Mouse (Mus musculus) liver, embryonic 15.5 days (tissue): Measurements from ENCODE around the gene Spred1. TPM values are rescaled to one million over a fixed set of nuclear protein-coding genes. Genes with fewer than 3 reads are reported as not detected.

Experiments used
- ATAC-seq: fragments of 200-750 bp; cut with Nextera tagmentation; 2 replicates; pipeline ENCODE4 v1.8.0; 2017; ENCODE audit warnings: moderate number of reproducible peaks, mild to moderate bottlenecking, moderate library complexity; ENCODE audit not compliant: insufficient read depth
- H3K27ac ChIP-seq: fragments of 300-500 bp; sonication (generic); replicated peaks from 2 replicates; pipeline ENCODE4 v1.5.1; 2015; ENCODE audit warnings: mild to moderate bottlenecking, inconsistent platforms
- H3K27me3 ChIP-seq: fragments of 300-500 bp; sonication (generic); 2 replicates; pipeline ENCODE4 v1.6.1; 2015; ENCODE audit warnings: mild to moderate bottlenecking, inconsistent platforms
- H3K36me3 ChIP-seq: fragments of 300-500 bp; sonication (generic); replicated peaks from 2 replicates; pipeline ENCODE4 v1.6.1; 2015; ENCODE audit warnings: moderate library complexity, mild to moderate bottlenecking, inconsistent platforms
- H3K4me1 ChIP-seq: fragments of 300-500 bp; sonication (generic); replicated peaks from 2 replicates; pipeline ENCODE4 v1.6.1; 2015; ENCODE audit warnings: inconsistent platforms
- H3K4me2 ChIP-seq: fragments of 300-500 bp; sonication (generic); 2 replicates; pipeline ENCODE4 v1.6.1; 2015; ENCODE audit warnings: moderate library complexity, mild to moderate bottlenecking, inconsistent platforms
- H3K4me3 ChIP-seq: fragments of 300-500 bp; sonication (generic); replicated peaks from 2 replicates; pipeline ENCODE4 v1.5.1; 2015; ENCODE audit warnings: mild to moderate bottlenecking, inconsistent platforms
- H3K9ac ChIP-seq: fragments of 300-500 bp; sonication (generic); 2 replicates; pipeline ENCODE4 v1.6.1; 2015; ENCODE audit warnings: moderate library complexity, mild to moderate bottlenecking, inconsistent platforms
- H3K9me3 ChIP-seq: fragments of 300-500 bp; sonication (generic); replicated peaks from 2 replicates; pipeline ENCODE4 v1.6.1; 2016; ENCODE audit warnings: inconsistent platforms
- WGBS: fragments of 180-500 bp; shearing (Covaris S2); methylation state at CpG from one replicate; pipeline ENCODE4 v1.1.7; 2015; ENCODE audit warnings: mixed read lengths; ENCODE audit not compliant: insufficient replicate concordance; 5-methylcytosine and 5-hydroxymethylcytosine counted together
- polyA plus RNA-seq: library from polyadenylated mRNA; unstranded; fragments of >200 nt; fragmentation: Nextera tagmentation; extraction: Ambion mirVana; gene quantifications from 2 replicates; pipeline ENCODE4 v1.2.1, GENCODE M21; 2015

The Spred1 gene
- polyA plus RNA-seq, 1 experiment from 2014 or later = 2.2 TPM

- ATAC-seq = no peak
- 55% methylated on average over 4 of the region's 4 CpGs for WGBS
Observed at GRCm38 (mm10) chr2:117185587-117185986, 64.4 kb downstream of the Spred1 start.

GRCm38 (mm10) chr2:117190915-117191314 is 69.7 kb downstream of the Spred1 start:
- Histone ChIP-seq H3K4me1 (no peaks in the 10 kb centered on the region), H3K27ac (no peak overlapping the region), H3K4me3 (no peak overlapping the region), H3K9me3 (no peaks in the 10 kb centered on the region), H3K9ac (no peak overlapping the region), H3K36me3 (no peaks in the 10 kb centered on the region), H3K4me2 (no peak overlapping the region), H3K27me3 (no peaks in the 10 kb centered on the region)
- ATAC-seq = no peak

More at GRCm38 (mm10) chr2:117185587-117185986, 64.4 kb downstream of the Spred1 start:
- Histone ChIP-seq H3K4me1 (no peaks in the 10 kb centered on the region), H3K36me3 (no peaks in the 10 kb centered on the region), H3K4me3 (no peak overlapping the region), H3K9ac (no peak overlapping the region), H3K9me3 (no peaks in the 10 kb centered on the region), H3K4me2 (no peak overlapping the region), H3K27me3 (no peaks in the 10 kb centered on the region), H3K27ac (no peak overlapping the region)

DNA sequence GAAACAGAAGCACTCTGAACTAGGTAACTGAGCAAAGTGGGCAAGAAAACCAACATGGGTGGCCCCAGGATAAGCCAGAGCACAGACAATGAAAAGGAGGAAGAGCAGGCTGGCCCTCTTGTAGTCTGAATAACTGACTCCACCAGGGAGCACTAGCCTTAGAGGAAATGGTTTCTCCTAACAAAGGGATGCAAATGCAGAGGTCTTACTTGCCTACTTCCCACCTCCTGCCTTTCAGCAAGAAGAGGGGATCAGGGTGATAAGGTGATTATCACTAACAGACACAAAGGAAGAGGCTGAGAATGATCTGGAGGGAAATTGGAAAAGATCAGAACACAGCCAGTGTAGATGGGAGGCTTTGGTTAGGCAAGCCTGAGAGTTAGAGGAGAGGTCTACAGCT is 73.1 kb downstream of the Spred1 start:
- no peak overlapping the region for H3K4me2 ChIP-seq
- H3K27ac ChIP-seq = no peak overlapping the region
- ATAC-seq = no peak
- no peaks in the 10 kb centered on the region for H3K4me1 ChIP-seq
- no peak overlapping the region for H3K4me3 ChIP-seq
- H3K9ac ChIP-seq = no peak overlapping the region
- no peaks in the 10 kb centered on the region for H3K9me3 ChIP-seq
- H3K27me3 ChIP-seq = no peaks in the 10 kb centered on the region
- H3K36me3 ChIP-seq = no peaks in the 10 kb centered on the region

DNA sequence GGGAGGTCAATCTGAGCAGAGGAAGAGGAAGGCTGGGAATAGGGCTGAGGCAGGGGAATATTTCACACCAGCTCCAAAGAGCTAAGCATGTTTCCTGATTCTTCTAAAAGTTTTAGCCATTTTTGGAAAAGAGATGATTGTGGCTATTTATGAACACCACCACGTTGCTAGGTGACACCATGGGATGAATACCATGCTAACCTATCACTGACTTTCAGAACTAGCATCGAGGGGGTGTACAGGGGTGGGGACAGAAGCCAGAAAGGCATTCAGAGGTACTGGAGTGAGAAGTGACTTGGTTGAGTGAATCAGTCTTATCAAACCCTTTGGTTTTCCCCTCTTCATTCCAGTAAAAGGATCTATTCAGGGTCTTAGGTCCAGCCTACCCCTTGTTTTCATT is 74.0 kb downstream of the Spred1 start:
- no peaks in the 10 kb centered on the region for H3K4me1 ChIP-seq

GRCm38 (mm10) chr2:117195578-117195977 is 74.4 kb downstream of the Spred1 start:
- H3K27me3 ChIP-seq = no peaks in the 10 kb centered on the region
- no peak for ATAC-seq

More for the DNA sequence above, 74.0 kb downstream of the Spred1 start:
- Histone ChIP-seq H3K4me2 (no peak overlapping the region), H3K27me3 (no peaks in the 10 kb centered on the region), H3K4me3 (no peak overlapping the region), H3K27ac (no peak overlapping the region), H3K36me3 (no peaks in the 10 kb centered on the region), H3K9me3 (no peaks in the 10 kb centered on the region), H3K9ac (no peak overlapping the region)
- WGBS = 19% methylated on average over 2 of the region's 2 CpGs
- no peak for ATAC-seq

GRCm38 (mm10) chr2:117200869-117201338 is 79.7 kb downstream of the Spred1 start:
- 57% methylated on average over 9 of the region's 9 CpGs for WGBS
- Histone ChIP-seq H3K27ac (no peak overlapping the region), H3K9me3 (no peaks in the 10 kb centered on the region), H3K4me2 (no peak overlapping the region), H3K27me3 (no peaks in the 10 kb centered on the region), H3K4me3 (no peak overlapping the region), H3K4me1 (no peaks in the 10 kb centered on the region), H3K9ac (no peak overlapping the region), H3K36me3 (no peaks in the 10 kb centered on the region)
- ATAC-seq = no peak

More at GRCm38 (mm10) chr2:117195578-117195977, 74.4 kb downstream of the Spred1 start:
- H3K9ac ChIP-seq = no peak overlapping the region
- H3K4me2 ChIP-seq = no peak overlapping the region
- no peak overlapping the region for H3K27ac ChIP-seq
- WGBS = 24% methylated on average over 7 of the region's 7 CpGs
- no peaks in the 10 kb centered on the region for H3K4me1 ChIP-seq
- H3K36me3 ChIP-seq = no peaks in the 10 kb centered on the region
- H3K4me3 ChIP-seq = no peak overlapping the region
- no peaks in the 10 kb centered on the region for H3K9me3 ChIP-seq

- Histone ChIP-seq H3K4me1 (no peaks in the 10 kb centered on the region), H3K4me2 (no peak overlapping the region), H3K27ac (no peak overlapping the region), H3K9me3 (no peaks in the 10 kb centered on the region), H3K36me3 (no peaks in the 10 kb centered on the region), H3K4me3 (no peak overlapping the region), H3K9ac (no peak overlapping the region), H3K27me3 (no peaks in the 10 kb centered on the region)
- 50% methylated on average over 5 of the region's 5 CpGs for WGBS
- ATAC-seq = no peak
Observed at GRCm38 (mm10) chr2:117203350-117203749, 82.2 kb downstream of the Spred1 start.

- ATAC-seq = no peak
- Histone ChIP-seq H3K9me3 (no peaks in the 10 kb centered on the region), H3K27ac (no peak overlapping the region), H3K36me3 (no peaks in the 10 kb centered on the region), H3K4me2 (no peak overlapping the region), H3K9ac (no peak overlapping the region), H3K27me3 (no peaks in the 10 kb centered on the region), H3K4me3 (no peak overlapping the region), H3K4me1 (no peaks in the 10 kb centered on the region)
- WGBS = 31% methylated on average over 3 of the region's 3 CpGs
Observed at GRCm38 (mm10) chr2:117204534-117204933, 83.4 kb downstream of the Spred1 start.

GRCm38 (mm10) chr2:117205066-117205465 is 83.9 kb downstream of the Spred1 start:
- no peaks in the 10 kb centered on the region for H3K27me3 ChIP-seq
- no peaks in the 10 kb centered on the region for H3K9me3 ChIP-seq
- no peak for ATAC-seq
- no peaks in the 10 kb centered on the region for H3K4me1 ChIP-seq
- H3K4me3 ChIP-seq = no peak overlapping the region
- WGBS = 80% methylated on average over 6 of the region's 6 CpGs
- no peak overlapping the region for H3K9ac ChIP-seq
- H3K4me2 ChIP-seq = no peak overlapping the region
- no peaks in the 10 kb centered on the region for H3K36me3 ChIP-seq
- no peak overlapping the region for H3K27ac ChIP-seq

- Histone ChIP-seq H3K9ac (no peak overlapping the region), H3K9me3 (no peaks in the 10 kb centered on the region), H3K4me2 (peak overlapping the region; percentile 42), H3K4me1 (no peaks in the 10 kb centered on the region), H3K4me3 (no peak overlapping the region), H3K27ac (no peak overlapping the region), H3K36me3 (no peaks in the 10 kb centered on the region), H3K27me3 (no peaks in the 10 kb centered on the region)
- WGBS = 20% methylated on average over 6 of the region's 6 CpGs
- peak; percentile 66; the same call in 1 of the 2 replicates for ATAC-seq
Observed at GRCm38 (mm10) chr2:117210416-117211085, 89.4 kb downstream of the Spred1 start.

DNA sequence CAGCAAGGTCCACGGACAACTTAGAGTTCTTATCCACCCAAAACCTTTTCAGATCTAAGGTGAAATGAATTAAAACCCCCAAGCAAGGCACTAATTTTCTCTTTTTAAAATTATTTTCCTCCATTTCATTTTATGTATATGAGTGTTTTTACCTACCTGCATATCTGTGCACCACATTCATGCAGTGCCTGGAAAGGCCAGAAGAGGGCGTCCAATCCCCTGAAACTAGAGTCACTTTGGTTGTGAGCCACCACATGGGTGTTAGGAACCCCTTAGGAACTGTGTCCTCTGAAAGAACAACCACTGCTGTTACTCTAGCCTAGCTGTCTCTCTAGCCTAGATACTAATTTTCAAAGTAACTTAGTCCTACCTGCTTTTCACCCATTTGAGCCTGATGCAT is 95.0 kb downstream of the Spred1 start:
- WGBS = 32% methylated on average over 2 of the region's 2 CpGs
- no peaks in the 10 kb centered on the region for H3K4me1 ChIP-seq
- H3K4me3 ChIP-seq = no peak overlapping the region
- no peaks in the 10 kb centered on the region for H3K9me3 ChIP-seq
- no peak overlapping the region for H3K27ac ChIP-seq
- no peak overlapping the region for H3K4me2 ChIP-seq
- ATAC-seq = no peak
- no peaks in the 10 kb centered on the region for H3K27me3 ChIP-seq
- no peaks in the 10 kb centered on the region for H3K36me3 ChIP-seq
- H3K9ac ChIP-seq = no peak overlapping the region

DNA sequence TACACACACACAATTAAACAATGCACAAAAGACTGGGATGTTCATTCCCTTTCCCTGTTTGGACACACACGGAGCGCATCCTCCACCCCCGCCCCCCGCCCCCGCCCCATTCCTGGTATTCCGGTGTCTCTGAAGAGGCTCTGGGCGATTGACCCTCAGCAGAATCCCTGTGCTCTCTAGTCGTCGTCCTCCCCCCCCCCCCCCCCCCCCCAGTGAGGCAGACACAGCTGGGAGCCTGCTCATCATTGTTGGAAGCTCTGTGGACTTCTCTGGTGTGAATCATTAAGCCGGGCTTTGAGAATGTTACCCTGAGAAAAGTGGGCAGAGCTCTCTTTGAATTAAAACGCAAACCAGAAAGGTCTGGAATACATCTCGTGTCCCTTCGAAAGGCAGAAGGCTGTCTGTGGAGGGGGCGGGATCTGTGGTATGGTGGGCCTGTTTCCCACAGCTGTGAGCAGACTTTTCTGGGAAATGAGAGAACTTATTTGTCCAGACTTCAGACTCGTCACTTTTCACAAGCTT is 96.6 kb downstream of the Spred1 start:
- Histone ChIP-seq H3K4me2 (no peak overlapping the region), H3K27me3 (no peaks in the 10 kb centered on the region), H3K4me1 (no peaks in the 10 kb centered on the region), H3K9me3 (no peaks in the 10 kb centered on the region), H3K4me3 (no peak overlapping the region), H3K27ac (no peak overlapping the region), H3K36me3 (no peaks in the 10 kb centered on the region), H3K9ac (no peak overlapping the region)
- ATAC-seq = no peak
- 26% methylated on average over 15 of the region's 15 CpGs for WGBS
